Mouse (Mus musculus) neural tube, embryonic 11.5 days (tissue): ENCODE measurements around the gene Gsdma2. TPM values are rescaled to one million over a fixed set of nuclear protein-coding genes. Genes with fewer than 3 reads are reported as not detected.
"Not testable (repeated sequence)": the region's sequence is repeated elsewhere in the genome, so short reads cannot be mapped to it uniquely, and the experiment has no call there.

Experiments used
- ATAC-seq: fragments of 200-750 bp; cut with Nextera tagmentation; 2 replicates; pipeline ENCODE4 v1.8.0; 2017; ENCODE audit warnings: moderate number of reproducible peaks, mild to moderate bottlenecking, moderate TSS enrichment, moderate library complexity; ENCODE audit not compliant: insufficient read depth, low FRiP score, low TSS enrichment
- DNase-seq: peaks from one replicate; pipeline ENCODE4 v3.0.0-alpha.2; 2015; ENCODE audit warnings: low spot score
- H3K27ac ChIP-seq: fragments of 300-500 bp; sonication (generic); 2 replicates; pipeline ENCODE4 v1.5.1; 2014; ENCODE audit warnings: low read depth, mild to moderate bottlenecking, low read length
- H3K27me3 ChIP-seq: fragments of 300-500 bp; sonication (generic); 2 replicates; pipeline ENCODE4 v1.6.1; 2014; ENCODE audit warnings: mild to moderate bottlenecking, low read length, mixed read lengths; ENCODE audit not compliant: control insufficient read depth, insufficient read depth
- H3K36me3 ChIP-seq: fragments of 300-500 bp; sonication (generic); 2 replicates; pipeline ENCODE4 v1.6.1; 2014; ENCODE audit warnings: mild to moderate bottlenecking, low read length, moderate library complexity, mixed read lengths; ENCODE audit not compliant: control insufficient read depth, insufficient read depth
- H3K4me1 ChIP-seq: fragments of 300-500 bp; sonication (generic); 2 replicates; pipeline ENCODE4 v1.6.1; 2014; ENCODE audit warnings: low read length, mixed read lengths; ENCODE audit not compliant: control insufficient read depth, insufficient read depth
- H3K4me2 ChIP-seq: fragments of 300-500 bp; sonication (generic); 2 replicates; pipeline ENCODE4 v1.6.1; 2014; ENCODE audit warnings: low read depth, mild to moderate bottlenecking, moderate library complexity
- H3K4me3 ChIP-seq: fragments of 300-500 bp; sonication (generic); 2 replicates; pipeline ENCODE4 v1.5.1; 2014; ENCODE audit warnings: low read depth, low read length
- H3K9ac ChIP-seq: fragments of 300-500 bp; sonication (generic); 2 replicates; pipeline ENCODE4 v1.6.1; 2014; ENCODE audit warnings: mild to moderate bottlenecking, low read length
- H3K9me3 ChIP-seq: fragments of 300-500 bp; sonication (generic); 2 replicates; pipeline ENCODE4 v1.6.1; 2016; ENCODE audit warnings: low read length; ENCODE audit not compliant: control insufficient read depth
- WGBS: fragments of 180-500 bp; shearing (Covaris S2); extraction: QIAGEN DNeasy Blood & Tissue Kit; methylation state at CpG from one replicate; pipeline ENCODE4 v1.1.7; 2014; 5-methylcytosine and 5-hydroxymethylcytosine counted together
- polyA plus RNA-seq: library from polyadenylated mRNA; unstranded; fragments of >200 nt; fragmentation: Nextera tagmentation; extraction: Ambion mirVana; gene quantifications from 2 replicates; pipeline ENCODE4 v1.2.1, GENCODE M21; 2014

Gsdma2 gene
- polyA plus RNA-seq, 1 experiment from 2014 or later: 0.17 TPM

GRCm38 (mm10) chr11:98673136-98673535 is 26.6 kb downstream of the Gsdma2 start:
- H3K27ac ChIP-seq, H3K9ac ChIP-seq, H3K4me3 ChIP-seq, ATAC-seq, H3K36me3 ChIP-seq, H3K4me1 ChIP-seq, H3K4me2 ChIP-seq, H3K27me3 ChIP-seq, H3K9me3 ChIP-seq: not testable (repeated sequence)
- DNase-seq: peak; percentile 70
- WGBS: 4% methylated on average over 6 of the region's 7 CpGs

- ATAC-seq (no peak), DNase-seq (no peak)
- Histone ChIP-seq H3K4me2 (no peak overlapping the region), H3K27me3 (no peaks in the 10 kb centered on the region), H3K9me3 (no peaks in the 10 kb centered on the region), H3K27ac (no peak overlapping the region), H3K4me3 (no peak overlapping the region), H3K4me1 (no peaks in the 10 kb centered on the region), H3K9ac (no peak overlapping the region), H3K36me3 (no peaks in the 10 kb centered on the region)
- WGBS: 52% methylated on average over 7 of the region's 7 CpGs
Observed at GRCm38 (mm10) chr11:98675829-98676363, 29.3 kb downstream of the Gsdma2 start.

GRCm38 (mm10) chr11:98680023-98680422 is 33.5 kb downstream of the Gsdma2 start:
- H3K9me3 ChIP-seq: no peaks in the 10 kb centered on the region
- H3K9ac ChIP-seq: no peak overlapping the region
- DNase-seq: no peak
- H3K27me3 ChIP-seq: no peaks in the 10 kb centered on the region
- peaks cover 5% of the 10 kb centered on the region for H3K4me1 ChIP-seq
- H3K4me3 ChIP-seq: no peak overlapping the region
- H3K27ac ChIP-seq: no peak overlapping the region
- no peak overlapping the region for H3K4me2 ChIP-seq
- no peak for ATAC-seq
- no peaks in the 10 kb centered on the region for H3K36me3 ChIP-seq
- 97% methylated on average over 1 of the region's 1 CpGs for WGBS

GRCm38 (mm10) chr11:98680595-98680994 is 34.0 kb downstream of the Gsdma2 start:
- H3K9me3 ChIP-seq, H3K4me3 ChIP-seq, H3K4me1 ChIP-seq, H3K36me3 ChIP-seq, H3K27me3 ChIP-seq, ATAC-seq, H3K9ac ChIP-seq, H3K4me2 ChIP-seq, H3K27ac ChIP-seq, DNase-seq: not testable (repeated sequence)
- WGBS: 83% methylated on average over 4 of the region's 4 CpGs

DNA sequence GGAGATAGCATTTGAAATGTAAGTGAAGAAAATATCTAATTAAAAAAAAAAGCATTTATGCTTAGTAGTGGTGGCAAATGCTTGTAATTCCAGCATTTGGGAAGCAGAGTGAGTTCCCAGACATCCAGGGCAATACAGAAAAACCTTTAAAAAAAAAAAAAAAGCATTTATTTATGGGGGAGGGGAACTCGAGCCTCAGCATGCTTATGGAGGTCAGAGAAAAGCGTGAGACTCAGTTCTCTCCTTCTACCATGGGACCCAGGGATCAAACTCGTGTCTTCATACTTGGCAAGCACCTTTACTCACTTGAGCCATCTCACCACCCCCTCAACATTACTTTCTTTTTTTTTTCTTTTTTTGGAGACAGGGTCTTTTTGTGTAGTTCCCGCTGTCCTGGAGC is 34.6 kb downstream of the Gsdma2 start:
- H3K4me3 ChIP-seq: no peak overlapping the region
- H3K4me1 ChIP-seq: peaks cover 5% of the 10 kb centered on the region
- ATAC-seq (no peak), DNase-seq (no peak)
- H3K9me3 ChIP-seq: no peaks in the 10 kb centered on the region
- H3K9ac ChIP-seq: no peak overlapping the region
- no peak overlapping the region for H3K27ac ChIP-seq
- peaks cover 8% of the 10 kb centered on the region for H3K36me3 ChIP-seq
- H3K27me3 ChIP-seq: no peaks in the 10 kb centered on the region
- 76% methylated on average over 4 of the region's 4 CpGs for WGBS
- no peak overlapping the region; the same call in 1 of the 2 replicates for H3K4me2 ChIP-seq

DNA sequence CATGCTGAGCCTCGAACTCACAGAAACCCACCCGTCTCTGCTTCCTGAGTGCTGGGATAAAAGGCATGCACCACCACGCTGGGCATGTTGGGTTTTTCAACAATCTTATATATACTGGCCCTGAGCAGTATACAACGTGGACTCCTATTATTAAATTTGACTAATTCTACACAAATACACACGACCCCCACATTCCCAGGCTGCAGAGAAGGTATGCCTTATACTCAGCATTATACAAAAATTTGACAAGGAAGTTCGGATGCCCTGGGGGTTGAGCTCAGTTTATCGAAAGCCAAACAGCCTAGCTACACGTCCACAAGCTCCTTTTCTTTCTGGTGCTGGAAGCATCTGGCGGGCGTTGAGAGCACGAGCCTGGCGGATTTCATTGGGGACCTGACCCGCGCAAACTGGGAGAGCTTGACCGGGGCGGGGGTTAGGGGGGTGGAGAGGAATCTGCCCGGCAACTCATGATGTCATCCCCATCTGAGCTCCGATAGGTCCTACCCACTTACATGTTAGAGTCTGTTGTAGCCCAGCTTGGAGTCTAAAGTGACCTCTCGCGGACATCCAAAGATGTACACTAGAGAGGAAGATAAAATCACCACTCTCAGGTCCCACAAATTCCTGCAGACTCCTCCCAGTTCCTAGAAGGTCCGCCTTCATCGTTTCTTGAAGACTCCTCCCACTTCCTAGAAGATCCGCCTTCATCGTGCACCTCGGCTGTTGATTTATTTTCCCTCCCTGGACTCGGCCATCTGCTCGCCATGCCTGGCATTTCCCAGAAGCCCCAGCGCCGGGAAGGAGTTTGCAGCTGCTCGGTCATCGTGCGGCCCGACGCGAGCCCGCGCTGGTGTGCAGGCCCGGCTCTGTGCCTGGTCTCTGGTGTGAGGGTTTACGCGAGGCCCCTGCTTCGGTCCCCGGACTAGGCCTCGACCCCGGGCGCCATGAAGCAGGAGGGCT is 35.5 kb downstream of the Gsdma2 start, which contains the start of gene Psmd3:
Psmd3 (plus strand) TSS at position 769 of the 960 bp plus-strand sequence.
- Histone ChIP-seq H3K9me3 (no peaks in the 10 kb centered on the region), H3K27me3 (no peaks in the 10 kb centered on the region), H3K4me1 (peaks cover 5% of the 10 kb centered on the region), H3K36me3 (peaks cover 8% of the 10 kb centered on the region), H3K4me2 (peak within 1 kb of the TSS; percentile 61), H3K27ac (peak within 1 kb of the TSS; percentile 67; the same call in 1 of the 2 replicates), H3K9ac (peak within 1 kb of the TSS; percentile 98), H3K4me3 (peak within 1 kb of the TSS; percentile 88)
- peak; percentile 97 for DNase-seq
- 6% methylated on average over 45 of the region's 45 CpGs for WGBS
- ATAC-seq: peak; percentile 95

- H3K9me3 ChIP-seq: no peaks in the 10 kb centered on the region
- H3K4me2 ChIP-seq: peak overlapping the region; percentile 61
- DNase-seq (no peak), ATAC-seq (peak; percentile 45)
- peak overlapping the region; percentile 88 for H3K4me3 ChIP-seq
- H3K4me1 ChIP-seq: peaks cover 5% of the 10 kb centered on the region
- no peaks in the 10 kb centered on the region for H3K27me3 ChIP-seq
- peak overlapping the region; percentile 98 for H3K9ac ChIP-seq
- under 1% methylated on average over 23 of the region's 23 CpGs for WGBS
- peaks cover 8% of the 10 kb centered on the region for H3K36me3 ChIP-seq
- 0 out of 2 replicates have a peak overlapping the region, but pooled peaks have one; percentile 34 for H3K27ac ChIP-seq
Observed at GRCm38 (mm10) chr11:98682811-98683210, 36.3 kb downstream of the Gsdma2 start.

GRCm38 (mm10) chr11:98685642-98686041 is 39.1 kb downstream of the Gsdma2 start:
- Histone ChIP-seq H3K9ac (no peak overlapping the region), H3K4me2 (no peak overlapping the region), H3K36me3 (peaks cover 14% of the 10 kb centered on the region), H3K4me1 (peaks cover 5% of the 10 kb centered on the region), H3K4me3 (no peak overlapping the region), H3K27ac (no peak overlapping the region), H3K9me3 (no peaks in the 10 kb centered on the region), H3K27me3 (no peaks in the 10 kb centered on the region)
- ATAC-seq: no peak
- DNase-seq: no peak
- 93% methylated on average over 9 of the region's 9 CpGs for WGBS
